ENCODE assay signal across 8 mouse cellular contexts in genomic region chr10:42274712-42275400, GRCm38 (mm10). TPM values are rescaled to one million over a fixed set of nuclear protein-coding genes. Genes with fewer than 3 reads are reported as not detected.
DNase-seq lines count a peak whose midpoint lies in the region; ATAC-seq lines count a peak whose summit lies in the region.

No protein-coding gene starts in this region.

- WGBS in embryonic facial prominence, embryonic 15.5 days = 2% methylated on average over 65 of the region's 65 CpGs
- WGBS in hindbrain, embryonic 16.5 days = 1% methylated on average over 60 of the region's 65 CpGs
- under 1% methylated on average over 65 of the region's 65 CpGs for WGBS in liver, embryonic 12.5 days (ENCODE audit: insufficient replicate concordance)

- peak overlapping the region; percentile 85 for H3K9ac ChIP-seq in embryonic facial prominence, embryonic 15.5 days
- peak overlapping the region; percentile 88 for H3K9ac ChIP-seq in hindbrain, embryonic 16.5 days (ENCODE audit: low read depth, low read length)
- H3K9ac ChIP-seq in liver, embryonic 12.5 days = peak overlapping the region; percentile 99

- DNase-seq in T-cell, adult 2 months (ENCODE audit: low spot score) = peak; percentile 25
- DNase-seq in retina, embryonic 14.5 days (ENCODE audit: low spot score) = peak; percentile 62
- DNase-seq in yolk sac, embryonic 10.5 days (ENCODE audit: low spot score) = no peak

- H3K4me2 ChIP-seq in embryonic facial prominence, embryonic 15.5 days (replicated peaks) = peak overlapping the region; percentile 95
- peak overlapping the region; percentile 82 for H3K4me2 ChIP-seq in hindbrain, embryonic 16.5 days (ENCODE audit: low read length)
- peak overlapping the region; percentile 98 for H3K4me2 ChIP-seq in liver, embryonic 12.5 days

- no peak for ATAC-seq in erythroblast, adult 5-6 weeks (replicated peaks; ENCODE audit: low FRiP score, poor library complexity, severe bottlenecking)
- no peak for ATAC-seq in embryonic facial prominence, embryonic 15.5 days (ENCODE audit: insufficient number of reproducible peaks, low FRiP score, low TSS enrichment, low read depth)
- ATAC-seq in hindbrain, embryonic 16.5 days = no peak
- no peak for ATAC-seq in liver, embryonic 12.5 days

- peak overlapping the region; percentile 90 for H3K4me3 ChIP-seq in erythroblast, embryonic 14.5 days (replicated peaks)
- peak overlapping the region; percentile 80 for H3K4me3 ChIP-seq in embryonic facial prominence, embryonic 15.5 days (replicated peaks)
- H3K4me3 ChIP-seq in hindbrain, embryonic 16.5 days (ENCODE audit: low read length) = peak overlapping the region; percentile 91
- H3K4me3 ChIP-seq in liver, embryonic 12.5 days = peak overlapping the region; percentile 98

- H3K36me3 ChIP-seq in erythroblast, embryonic 14.5 days (ENCODE audit: control insufficient read depth) = peaks cover 57% of the 10 kb centered on the region
- 0 out of 2 replicates have a peak, but pooled peaks cover 1% of the 10 kb centered on the region for H3K36me3 ChIP-seq in embryonic facial prominence, embryonic 15.5 days
- no peaks in the 10 kb centered on the region for H3K36me3 ChIP-seq in hindbrain, embryonic 16.5 days (ENCODE audit: control insufficient read depth, insufficient read depth, low read length)
- peaks cover 49% of the 10 kb centered on the region for H3K36me3 ChIP-seq in liver, embryonic 12.5 days

- no peaks in the 10 kb centered on the region; the same call in 1 of the 2 replicates for H3K27me3 ChIP-seq in erythroblast, embryonic 14.5 days (ENCODE audit: control insufficient read depth)
- H3K27me3 ChIP-seq in embryonic facial prominence, embryonic 15.5 days = no peaks in the 10 kb centered on the region
- no peaks in the 10 kb centered on the region for H3K27me3 ChIP-seq in hindbrain, embryonic 16.5 days (replicated peaks; ENCODE audit: control insufficient read depth, insufficient read depth, low read length)
- no peaks in the 10 kb centered on the region; the same call in 1 of the 2 replicates for H3K27me3 ChIP-seq in liver, embryonic 12.5 days (replicated peaks)

- H3K9me3 ChIP-seq in erythroblast, embryonic 14.5 days (ENCODE audit: control insufficient read depth, low read length) = no peaks in the 10 kb centered on the region
- H3K9me3 ChIP-seq in embryonic facial prominence, embryonic 15.5 days (replicated peaks) = no peaks in the 10 kb centered on the region
- no peaks in the 10 kb centered on the region for H3K9me3 ChIP-seq in hindbrain, embryonic 16.5 days (ENCODE audit: control insufficient read depth, low read length)
- H3K9me3 ChIP-seq in liver, embryonic 12.5 days (replicated peaks) = no peaks in the 10 kb centered on the region

- H3K27ac ChIP-seq in embryonic facial prominence, embryonic 15.5 days (replicated peaks) = peak overlapping the region; percentile 99
- peak overlapping the region; percentile 98; the same call in 1 of the 2 replicates for H3K27ac ChIP-seq in hindbrain, embryonic 16.5 days (ENCODE audit: low read depth, low read length)
- H3K27ac ChIP-seq in liver, embryonic 12.5 days = peak overlapping the region; percentile 98

- H3K4me1 ChIP-seq in erythroblast, embryonic 14.5 days (ENCODE audit: control insufficient read depth) = peaks cover 68% of the 10 kb centered on the region
- H3K4me1 ChIP-seq in embryonic facial prominence, embryonic 15.5 days = peaks cover 40% of the 10 kb centered on the region
- peaks cover 27% of the 10 kb centered on the region for H3K4me1 ChIP-seq in hindbrain, embryonic 16.5 days (ENCODE audit: control insufficient read depth, insufficient read depth, low read depth, low read length)
- H3K4me1 ChIP-seq in liver, embryonic 12.5 days = peaks cover 65% of the 10 kb centered on the region

RNA-seq across cellular contexts. Expression of gene Foxo3, which starts 1.7 kb away (rescaled TPM):
- 14.6 and 19.0 TPM in 2 replicates for polyA plus RNA-seq in erythroblast, embryonic 14.5 days (2012)
- 160 and 187 TPM in 2 replicates for total RNA-seq in erythroblast, adult 5-6 weeks (2015; ENCODE audit: low replicate concordance)
- 378 and 459 TPM in 2 replicates for total RNA-seq in erythroblast, adult 5-6 weeks (2017; ENCODE audit: low replicate concordance)
- polyA plus RNA-seq in embryonic facial prominence, embryonic 15.5 days (2015; fragmentation: Nextera tagmentation; extraction: Ambion mirVana) = 9.4 and 10.0 TPM in 2 replicates
- 4.3 and 4.4 TPM in 2 replicates for polyA plus RNA-seq in hindbrain, embryonic 16.5 days (2015; fragmentation: Nextera tagmentation; extraction: Ambion mirVana)
- 16.9 and 17.9 TPM in 2 replicates for polyA plus RNA-seq in liver, embryonic 12.5 days (2016; fragmentation: Nextera tagmentation; extraction: Ambion mirVana)
